Mouse (Mus musculus) kidney, postnatal 25 days (tissue): ENCODE measurements around the gene Itga6.
A peak's percentile ranks its signal among the peaks of the same experiment; 100 is the strongest.
"Not testable (repeated sequence)": the region's sequence is repeated elsewhere in the genome, so short reads cannot be mapped to it uniquely, and the experiment has no call there.

Source experiments
- DNase-seq, 2 experiments: peaks; one replicate each; pipeline ENCODE4 v3.0.0; 2021; ENCODE audit warnings: mixed read lengths in 2 of 2

The Itga6 gene

GRCm38 (mm10) chr2:71898335-71898856 is 153.0 kb downstream of the Itga6 start:
- DNase-seq, result peak in 1 of 2 experiments; percentile 58

DNA sequence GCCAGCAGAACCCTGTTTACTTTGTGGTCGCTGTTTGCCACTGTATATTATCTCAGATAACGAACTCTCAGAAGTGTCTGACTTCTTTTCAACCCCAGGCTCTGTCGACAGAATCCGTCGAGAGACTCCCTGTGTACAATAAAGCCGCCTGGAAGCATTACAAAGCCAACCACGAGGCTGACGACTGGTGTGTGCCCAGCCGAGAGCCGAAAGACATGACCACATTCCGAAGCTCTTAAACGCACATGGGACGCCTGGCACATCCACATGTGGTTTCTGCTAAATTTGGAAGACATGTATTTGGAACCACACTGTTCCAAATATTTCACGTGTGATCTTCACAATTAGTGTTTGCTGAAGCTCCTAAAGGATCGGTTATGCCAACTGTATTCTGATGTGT is 154.5 kb downstream of the Itga6 start:
- DNase-seq, result no peak

GRCm38 (mm10) chr2:71905154-71905553 is 159.7 kb downstream of the Itga6 start:
- DNase-seq, result no peak

DNA sequence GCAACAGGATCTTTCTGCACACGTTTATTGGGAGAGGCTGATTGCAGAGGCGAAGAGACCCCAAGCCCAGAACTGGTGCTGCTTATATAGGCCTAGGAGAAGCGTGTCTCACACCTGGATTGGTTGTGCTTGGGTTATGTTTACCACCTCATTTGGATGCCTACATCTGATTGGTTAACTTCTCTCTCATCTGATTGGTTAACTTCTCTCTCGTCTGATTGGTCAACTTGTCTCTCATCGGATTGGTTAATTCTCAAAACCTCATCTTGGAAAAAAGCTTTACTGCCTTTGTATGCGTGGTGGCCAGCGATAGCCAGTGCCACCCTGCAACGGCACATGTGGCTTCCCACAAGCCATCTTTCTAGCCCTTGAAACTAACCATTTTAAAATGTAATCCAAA is 160.9 kb downstream of the Itga6 start:
- not testable (repeated sequence) for DNase-seq
